Mouse (Mus musculus) hindbrain, postnatal 0 days (tissue): Measurements from ENCODE around the gene Cacna2d1. TPM values are rescaled to one million over a fixed set of nuclear protein-coding genes. Genes with fewer than 3 reads are reported as not detected.

ENCODE experiments used
- ATAC-seq: fragments of 200-750 bp; cut with Nextera tagmentation; 2 replicates; pipeline ENCODE4 v1.8.0; 2017; ENCODE audit warnings: mild to moderate bottlenecking, moderate TSS enrichment, moderate library complexity
- DNase-seq: peaks from one replicate; pipeline ENCODE4 v3.0.0-alpha.2; 2015; ENCODE audit warnings: low spot score
- H3K27ac ChIP-seq: fragments of 300-500 bp; sonication (generic); 2 replicates; pipeline ENCODE4 v1.5.1; 2014; ENCODE audit warnings: mild to moderate bottlenecking
- H3K27me3 ChIP-seq: fragments of 300-500 bp; sonication (generic); 2 replicates; pipeline ENCODE4 v1.6.1; 2014; ENCODE audit warnings: low read length, mixed read lengths; ENCODE audit not compliant: insufficient read depth
- H3K36me3 ChIP-seq: fragments of 300-500 bp; sonication (generic); 2 replicates; pipeline ENCODE4 v1.6.1; 2014; ENCODE audit warnings: low read length, mixed read lengths; ENCODE audit not compliant: insufficient read depth
- H3K4me1 ChIP-seq: fragments of 300-500 bp; sonication (generic); 2 replicates; pipeline ENCODE4 v1.6.1; 2014; ENCODE audit warnings: antibody characterized with exemption, low read length, mixed read lengths; ENCODE audit not compliant: insufficient read depth
- H3K4me2 ChIP-seq: fragments of 300-500 bp; sonication (generic); 2 replicates; pipeline ENCODE4 v1.6.1; 2014; ENCODE audit warnings: low read depth, mild to moderate bottlenecking, low read length, moderate library complexity, mixed read lengths
- H3K4me3 ChIP-seq: fragments of 300-500 bp; sonication (generic); 2 replicates; pipeline ENCODE4 v1.5.1; 2014; ENCODE audit warnings: low read length
- H3K9ac ChIP-seq: fragments of 300-500 bp; sonication (generic); replicated peaks from 2 replicates; pipeline ENCODE4 v1.6.1; 2014; ENCODE audit warnings: mild to moderate bottlenecking, low read length, moderate library complexity, mixed read lengths
- H3K9me3 ChIP-seq: fragments of 300-500 bp; sonication (generic); 2 replicates; pipeline ENCODE4 v1.6.1; 2016; ENCODE audit warnings: low read length, mixed read lengths
- CTCF ChIP-seq: IDR thresholded peaks from 2 replicates; pipeline ENCODE4 v1.5.1; 2016; ENCODE audit warnings: antibody characterized with exemption, control low read depth, low read depth
- WGBS: fragments of 180-500 bp; shearing (Covaris S2); extraction: QIAGEN DNeasy Blood & Tissue Kit; methylation state at CpG from one replicate; pipeline ENCODE4 v1.1.7; 2014; 5-methylcytosine and 5-hydroxymethylcytosine counted together
- polyA plus RNA-seq: library from polyadenylated mRNA; unstranded; fragments of >200 nt; fragmentation: Nextera tagmentation; extraction: Ambion mirVana; gene quantifications from 2 replicates; pipeline ENCODE4 v1.2.1, GENCODE M21; 2015
- total RNA-seq: library from RNA; depleted of rRNA; stranded (reverse); fragments of >200 nt; gene quantifications from 2 replicates; pipeline ENCODE4 v1.2.3, GENCODE M21; 2014

Cacna2d1 gene
- total and polyA plus RNA-seq, 2 experiments from 2014 or later = 36.3 to 58.8 TPM

GRCm38 (mm10) chr5:15933581-15934375 lies 713 bp upstream of the Cacna2d1 start:
- peak; percentile 62 for DNase-seq
- no peak for TF ChIP-seq CTCF
- peak overlapping the region; percentile 67 for H3K4me3 ChIP-seq
- peak overlapping the region; percentile 65 for H3K4me2 ChIP-seq
- peak; percentile 38 for ATAC-seq
- peaks cover 8% of the 10 kb centered on the region; the same call in 1 of the 2 replicates for H3K4me1 ChIP-seq
- peak overlapping the region; percentile 95 for H3K27ac ChIP-seq
- H3K9me3 ChIP-seq = no peaks in the 10 kb centered on the region
- 4% methylated on average over 17 of the region's 17 CpGs for WGBS
- no peaks in the 10 kb centered on the region for H3K36me3 ChIP-seq
- peak overlapping the region; percentile 81 for H3K9ac ChIP-seq
- H3K27me3 ChIP-seq = peaks cover 12% of the 10 kb centered on the region; the same call in 1 of the 2 replicates

GRCm38 (mm10) chr5:15935234-15935728 lies 790 bp downstream of the Cacna2d1 start:
- Histone ChIP-seq H3K36me3 (no peaks in the 10 kb centered on the region), H3K4me1 (peaks cover 8% of the 10 kb centered on the region; the same call in 1 of the 2 replicates), H3K9me3 (no peaks in the 10 kb centered on the region), H3K4me3 (peak overlapping the region; percentile 67), H3K4me2 (peak overlapping the region; percentile 65), H3K27me3 (peaks cover 9% of the 10 kb centered on the region; the same call in 1 of the 2 replicates), H3K27ac (peak overlapping the region; percentile 95), H3K9ac (peak overlapping the region; percentile 81)
- TF ChIP-seq CTCF = no peak
- peak; percentile 21; the same call in 1 of the 2 replicates for ATAC-seq
- peak; percentile 48 for DNase-seq
- under 1% methylated on average over 27 of the region's 27 CpGs for WGBS

GRCm38 (mm10) chr5:15935831-15936710 lies 1.6 kb downstream of the Cacna2d1 start:
- H3K27me3 ChIP-seq = peaks cover 4% of the 10 kb centered on the region; the same call in 1 of the 2 replicates
- H3K9ac ChIP-seq = peak overlapping the region; percentile 81
- 21% methylated on average over 14 of the region's 14 CpGs for whole genome bisulfite sequencing
- DNase-seq (peak; percentile 21), ATAC-seq (no peak)
- peak overlapping the region; percentile 95 for H3K27ac ChIP-seq
- TF ChIP-seq CTCF = no peak
- no peaks in the 10 kb centered on the region for H3K36me3 ChIP-seq
- H3K4me1 ChIP-seq = peaks cover 8% of the 10 kb centered on the region; the same call in 1 of the 2 replicates
- H3K4me3 ChIP-seq = peak overlapping the region; percentile 67
- no peaks in the 10 kb centered on the region for H3K9me3 ChIP-seq
- peak overlapping the region; percentile 65 for H3K4me2 ChIP-seq

GRCm38 (mm10) chr5:15941191-15941725 lies 6.8 kb downstream of the Cacna2d1 start:
- Histone ChIP-seq H3K9me3 (no peaks in the 10 kb centered on the region), H3K4me2 (0 out of 2 replicates have a peak overlapping the region, but pooled peaks have one; percentile 25), H3K4me1 (no peaks in the 10 kb centered on the region), H3K9ac (no peak overlapping the region), H3K27me3 (no peaks in the 10 kb centered on the region), H3K36me3 (no peaks in the 10 kb centered on the region), H3K4me3 (no peak overlapping the region), H3K27ac (no peak overlapping the region)
- TF ChIP-seq CTCF = no peak
- ATAC-seq = no peak
- DNase-seq = peak; percentile 14
- WGBS = 48% methylated on average over 6 of the region's 6 CpGs

- no peak for ATAC-seq
These were observed 7.6 kb downstream of the Cacna2d1 start for GRCm38 (mm10) chr5:15942051-15942450.

More at GRCm38 (mm10) chr5:15942051-15942450, 7.6 kb downstream of the Cacna2d1 start:
- 85% methylated on average over 4 of the region's 4 CpGs for WGBS
- H3K4me3 ChIP-seq = no peak overlapping the region
- H3K4me2 ChIP-seq = no peak overlapping the region
- no peaks in the 10 kb centered on the region for H3K27me3 ChIP-seq
- H3K27ac ChIP-seq = no peak overlapping the region
- no peaks in the 10 kb centered on the region for H3K4me1 ChIP-seq
- H3K36me3 ChIP-seq = no peaks in the 10 kb centered on the region
- no peak for DNase-seq
- no peak for TF ChIP-seq CTCF
- no peak overlapping the region for H3K9ac ChIP-seq
- H3K9me3 ChIP-seq = no peaks in the 10 kb centered on the region
